Mouse (Mus musculus): ENCODE data around the gene Med24. TPM values are rescaled to one million over a fixed set of nuclear protein-coding genes. Genes with fewer than 3 reads are reported as not detected.
"Not testable (repeated sequence)": the region's sequence is repeated elsewhere in the genome, so short reads cannot be mapped to it uniquely, and the experiment has no call there.

Med24 gene
- total RNA-seq, 2 experiments from 2014 or later, result 126 to 134 TPM

- intact Hi-C loops (cut with DNase I), result no loop called here
- DNase-seq (ENCODE audit: extremely low spot score in 1 of 2, low spot score in 2 of 2), result peak in 1 of 2 experiments; percentile 75
- Histone ChIP-seq H3K4me3 (no peak overlapping the region), H3K27ac (peak overlapping the region; percentile 77)
- TF ChIP-seq CTCF (IDR thresholded peaks at IDR 0.05), result no peak
Measured at GRCm38 (mm10) chr11:98731134-98731533, 1.9 kb upstream of the Med24 start.

GRCm38 (mm10) chr11:98730727-98731126, 1.5 kb upstream of the Med24 start:
- intact Hi-C loops (cut with DNase I), result no loop called here
- DNase-seq (ENCODE audit: extremely low spot score in 1 of 2, low spot score in 2 of 2), result no peak

DNA sequence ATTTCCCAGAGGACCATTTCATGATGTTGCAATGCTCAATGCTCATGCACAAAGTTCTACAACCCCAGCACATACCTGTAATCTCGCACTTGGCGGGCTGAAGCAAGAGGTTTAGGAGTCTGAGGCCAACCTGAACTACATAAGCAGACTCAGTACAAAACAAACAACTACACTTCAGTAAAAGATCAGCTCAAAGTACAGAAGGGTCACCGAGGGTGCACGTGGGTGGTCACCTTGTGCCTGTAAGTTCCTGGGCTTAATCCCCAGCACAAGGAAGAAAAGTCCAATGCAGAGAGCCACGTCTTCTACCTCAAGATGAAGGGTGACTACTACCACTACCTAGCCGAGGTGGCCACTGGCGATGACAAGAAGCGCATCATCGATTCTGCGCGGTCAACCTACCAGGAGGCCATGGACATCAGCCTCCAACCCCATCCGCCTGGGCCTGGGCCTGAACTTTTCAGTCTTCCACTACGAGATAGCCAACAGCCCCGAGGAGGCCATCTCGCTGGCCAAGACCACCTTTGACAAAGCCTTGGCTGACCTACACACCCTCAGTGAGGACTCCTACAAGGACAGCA, 3.2 kb downstream of the Med24 start:
- intact Hi-C loops (cut with DNase I), result no loop called here
- DNase-seq (ENCODE audit: extremely low spot score in 1 of 2, low spot score in 2 of 2), result no peak

More at GRCm38 (mm10) chr11:98730727-98731126, 1.5 kb upstream of the Med24 start:
- Histone ChIP-seq H3K27ac (peak overlapping the region; percentile 77), H3K4me3 (no peak overlapping the region)
- no peak for TF ChIP-seq CTCF (IDR thresholded peaks at IDR 0.05)

DNA sequence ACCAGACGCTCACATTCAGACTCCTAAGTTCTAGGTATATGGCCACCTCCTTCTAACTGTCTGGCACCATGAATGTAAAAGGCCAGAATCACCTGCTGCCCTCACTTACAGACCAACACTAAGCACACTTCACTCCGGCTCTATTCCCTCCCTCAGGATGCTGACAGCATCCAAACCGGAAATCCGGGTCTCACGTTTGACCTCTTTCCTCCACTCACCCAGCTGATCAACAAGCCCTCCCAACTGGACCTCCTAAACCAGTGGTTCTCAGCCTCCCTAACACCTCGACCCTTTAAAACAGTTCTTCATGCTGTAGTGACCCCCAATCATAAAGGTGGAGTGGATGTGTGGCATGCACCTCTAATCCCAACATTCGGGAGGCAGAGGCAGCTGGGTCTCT, 6.1 kb downstream of the Med24 start:
- no peak for DNase-seq (ENCODE audit: extremely low spot score in 1 of 2, low spot score in 2 of 2)
- no peak overlapping the region; the same call in 1 of the 2 replicates for H3K27ac ChIP-seq
- intact Hi-C loops (cut with DNase I), result no loop called here
- no peak overlapping the region for H3K4me3 ChIP-seq
- TF ChIP-seq CTCF (IDR thresholded peaks at IDR 0.05), result no peak

More for the DNA sequence above, 3.2 kb downstream of the Med24 start:
- no peak overlapping the region for H3K4me3 ChIP-seq
- TF ChIP-seq CTCF (IDR thresholded peaks at IDR 0.05), result no peak
- H3K27ac ChIP-seq, result no peak overlapping the region

DNA sequence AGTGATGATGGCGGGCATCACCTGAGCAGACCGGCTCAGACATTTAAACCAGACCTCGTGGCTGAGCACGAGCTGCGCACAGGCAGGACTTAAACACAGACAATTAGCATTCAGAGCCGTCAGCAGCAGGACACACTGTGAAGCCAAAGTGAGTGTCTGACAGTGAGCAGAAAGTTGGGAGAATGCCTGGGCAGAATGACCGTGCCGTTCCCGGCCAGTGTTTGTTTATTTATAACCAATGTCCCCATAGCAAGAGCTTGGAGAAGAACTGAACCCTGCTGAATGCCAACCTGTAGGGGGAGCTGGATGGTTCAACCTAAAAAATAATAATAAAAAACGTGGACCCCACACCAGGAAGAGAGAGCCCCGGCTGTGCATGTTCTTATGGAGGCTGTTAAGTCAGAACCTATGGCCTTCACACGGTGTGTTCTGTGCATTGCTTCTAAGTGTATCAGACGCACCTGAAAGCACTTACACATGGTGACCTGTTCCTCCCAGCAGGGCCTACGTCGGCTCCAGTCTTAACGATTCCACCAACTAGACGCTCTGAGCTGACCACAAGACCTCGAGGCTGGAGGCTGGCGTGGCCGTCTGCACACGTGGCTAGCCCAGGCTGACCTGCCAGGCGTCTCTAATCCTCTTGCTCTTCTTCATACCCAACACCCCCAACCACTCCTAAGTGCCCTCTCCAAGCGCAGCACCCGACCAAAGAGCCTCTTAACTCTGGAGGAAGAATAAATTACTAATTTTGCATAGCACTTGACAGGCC, 7.6 kb downstream of the Med24 start:
- no peak overlapping the region for H3K4me3 ChIP-seq
- no peak for DNase-seq (ENCODE audit: extremely low spot score in 1 of 2, low spot score in 2 of 2)
- peak overlapping the region; percentile 79 for H3K27ac ChIP-seq
- TF ChIP-seq CTCF (IDR thresholded peaks at IDR 0.05), result peak; percentile 55
- intact Hi-C loops (cut with DNase I), result no loop called here

GRCm38 (mm10) chr11:98720756-98721155, 8.5 kb downstream of the Med24 start:
- H3K27ac ChIP-seq, result peak overlapping the region; percentile 79
- H3K4me3 ChIP-seq, result no peak overlapping the region
- no peak for TF ChIP-seq CTCF (IDR thresholded peaks at IDR 0.05)
- intact Hi-C loops (cut with DNase I), result no loop called here
- no peak for DNase-seq (ENCODE audit: extremely low spot score in 1 of 2, low spot score in 2 of 2)

GRCm38 (mm10) chr11:98717904-98718303, 11.3 kb downstream of the Med24 start:
- DNase-seq (ENCODE audit: extremely low spot score in 1 of 2, low spot score in 2 of 2), result peak; percentile 80 to 89
- TF ChIP-seq CTCF (IDR thresholded peaks at IDR 0.05), result peak; percentile 97
- intact Hi-C loops (cut with DNase I), result loop anchor here (2.0 to 5.0 kb wide), 2 partner anchors 23 to 34 kb away; partner anchors contain the start of gene Thra
- H3K4me3 ChIP-seq, result no peak overlapping the region
- H3K27ac ChIP-seq, result peak overlapping the region; percentile 50

DNA sequence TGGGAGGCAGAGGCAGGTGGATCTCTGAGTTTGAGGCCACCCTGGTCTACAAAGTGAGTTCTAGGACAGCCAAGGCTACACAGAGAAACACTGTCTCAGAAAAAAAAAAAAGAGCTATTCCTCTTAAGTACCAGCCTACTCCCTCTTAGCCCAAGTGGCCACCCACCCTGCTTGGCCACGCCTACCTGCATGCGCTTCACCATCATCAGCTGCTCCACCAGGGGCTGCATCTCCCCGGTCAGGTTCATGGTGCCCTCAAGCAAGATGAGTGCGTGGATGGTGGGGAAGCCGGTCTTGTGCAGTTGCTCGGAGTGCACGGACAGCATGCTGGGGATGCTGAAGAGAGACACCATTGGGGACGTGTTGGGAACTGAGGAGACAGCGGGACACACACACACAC, 13.3 kb downstream of the Med24 start:
- Histone ChIP-seq H3K27ac (no peak overlapping the region), H3K4me3 (no peak overlapping the region)
- intact Hi-C loops (cut with DNase I), result loop anchor here (5.0 kb wide), 1 partner anchor 36 kb away; no protein-coding TSS in a partner anchor
- no peak for DNase-seq (ENCODE audit: extremely low spot score in 1 of 2, low spot score in 2 of 2)
- TF ChIP-seq CTCF (IDR thresholded peaks at IDR 0.05), result no peak

- intact Hi-C loops (cut with DNase I), result no loop called here
- DNase-seq (ENCODE audit: extremely low spot score in 1 of 2, low spot score in 2 of 2), result no peak
- no peak for TF ChIP-seq CTCF (IDR thresholded peaks at IDR 0.05)
- no peak overlapping the region for H3K4me3 ChIP-seq
- H3K27ac ChIP-seq, result no peak overlapping the region
Measured at GRCm38 (mm10) chr11:98713703-98714102, 15.5 kb downstream of the Med24 start.

DNA sequence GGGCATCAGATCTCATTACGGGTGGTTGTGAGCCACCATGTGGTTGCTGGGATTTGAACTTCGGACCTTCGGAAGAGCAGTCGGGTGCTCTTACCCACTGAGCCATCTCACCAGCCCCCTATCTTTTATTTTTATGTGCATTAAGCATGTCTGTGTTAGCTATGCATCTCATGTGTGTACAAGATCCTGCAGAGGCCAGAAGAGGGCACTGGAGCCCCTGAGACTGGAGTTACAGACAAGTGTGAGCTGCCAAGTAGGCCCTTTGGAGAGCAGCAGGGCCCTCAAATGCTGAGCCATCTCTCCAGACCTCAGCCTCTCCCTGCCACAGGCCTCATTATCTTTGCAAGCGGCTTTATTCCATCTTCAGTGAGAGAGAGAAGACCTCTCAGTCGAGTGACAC, 17.2 kb downstream of the Med24 start:
- peak; percentile 36 for TF ChIP-seq CTCF (IDR thresholded peaks at IDR 0.05)
- H3K27ac ChIP-seq; intact Hi-C loops (cut with DNase I); DNase-seq (ENCODE audit: extremely low spot score in 1 of 2, low spot score in 2 of 2); H3K4me3 ChIP-seq: not testable (repeated sequence)

GRCm38 (mm10) chr11:98711046-98711434, 18.2 kb downstream of the Med24 start:
- Histone ChIP-seq H3K4me3 (no peak overlapping the region), H3K27ac (no peak overlapping the region)
- no peak for DNase-seq (ENCODE audit: extremely low spot score in 1 of 2, low spot score in 2 of 2)
- no peak for TF ChIP-seq CTCF (IDR thresholded peaks at IDR 0.05)
- intact Hi-C loops (cut with DNase I), result no loop called here

DNA sequence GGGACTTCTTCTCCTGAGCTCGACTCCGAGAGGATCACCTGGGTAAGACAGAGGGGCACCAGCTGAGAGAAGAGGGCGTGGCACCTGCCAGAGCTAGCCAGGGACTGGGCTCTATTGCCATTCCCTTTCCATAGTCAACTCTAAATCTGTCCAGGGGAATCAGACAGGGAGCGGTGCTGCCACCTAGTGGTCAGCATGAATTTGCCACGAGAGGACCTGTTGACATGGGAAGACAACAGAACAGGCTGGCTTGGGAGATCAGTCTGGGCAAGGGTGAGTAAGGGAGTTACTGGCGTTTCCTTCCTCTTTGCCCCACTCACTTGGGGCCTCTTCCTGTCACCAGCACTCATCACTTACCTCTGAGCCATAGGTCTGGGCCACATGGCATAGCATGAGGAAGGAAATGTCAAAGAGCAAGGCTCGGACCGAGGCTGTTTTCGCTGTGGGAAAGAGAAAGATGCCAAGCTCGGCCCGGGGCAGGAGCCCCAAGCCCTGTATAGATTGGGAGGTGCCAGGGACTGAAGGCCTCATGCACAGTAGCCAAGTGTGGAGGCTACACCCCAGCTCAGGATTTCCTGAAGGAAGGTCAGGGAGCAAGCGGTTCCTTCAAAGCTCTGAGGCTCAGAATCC, 18.7 kb downstream of the Med24 start:
- peak; percentile 66 to 75 for DNase-seq (ENCODE audit: extremely low spot score in 1 of 2, low spot score in 2 of 2)
- Histone ChIP-seq H3K4me3 (no peak overlapping the region), H3K27ac (no peak overlapping the region)
- intact Hi-C loops (cut with DNase I), result no loop called here
- TF ChIP-seq CTCF (IDR thresholded peaks at IDR 0.05), result peak; percentile 96
